Mouse (Mus musculus) small intestine, adult 10 weeks (tissue): ENCODE data around the gene Rnh1. TPM values are rescaled to one million over a fixed set of nuclear protein-coding genes. Genes with fewer than 3 reads are reported as not detected.

ENCODE experiments used
- polyA plus RNA-seq: library from polyadenylated mRNA; stranded (reverse); fragments of 350-450 nt; fragmentation: Illumina TruSeq; extraction: RNeasy Lipid Tissue Mini Kit (QIAGEN cat#74804); gene quantifications from one replicate; pipeline ENCODE4 v1.2.3, GENCODE M21; 2014; ENCODE audit warnings: low replicate concordance

The Rnh1 gene
- 1.9 TPM for polyA plus RNA-seq

GRCm38 (mm10) chr7:141172116-141173006 lies at the start of gene Rnh1:
TSS of gene Rnh1 (minus strand) at chr7:141172857.

GRCm38 (mm10) chr7:141215101-141215879 lies 42.6 kb upstream of the Rnh1 start, which contains the start of gene Rassf7:
TSS of gene Rassf7 (plus strand) at chr7:141215860.

GRCm38 (mm10) chr7:141213605-141214235 lies 41.1 kb upstream of the Rnh1 start, which contains the start of gene Lmntd2:
TSS of gene Lmntd2 (minus strand) at chr7:141214080.

GRCm38 (mm10) chr7:141193948-141194347 lies 21.3 kb upstream of the Rnh1 start, which contains the start of the genes Hras and Lrrc56:
TSS of gene Hras (minus strand) at chr7:141194005.
TSS of gene Lrrc56 (plus strand) at chr7:141194157.

GRCm38 (mm10) chr7:141122245-141122644 lies 50.4 kb downstream of the Rnh1 start, which contains the start of gene Ptdss2:
TSS of gene Ptdss2 (plus strand) at chr7:141122382.

GRCm38 (mm10) chr7:141117636-141118035 lies 55.0 kb downstream of the Rnh1 start, which contains the start of gene Ano9:
TSS of gene Ano9 (minus strand) at chr7:141117806.

Other genes with a start within 250 kb of the Rnh1 start
- gene Pgghg, start 231.5 kb downstream of the Rnh1 start, polyA plus RNA-seq: 0.30 TPM
- not detected for gene Ifitm5, start 222.6 kb downstream of the Rnh1 start, polyA plus RNA-seq
- gene Gm45717, start 216.9 kb downstream of the Rnh1 start, polyA plus RNA-seq: not detected
- 37.5 TPM for gene Ifitm2, start 216.9 kb downstream of the Rnh1 start, polyA plus RNA-seq
- 3.0 TPM for gene Ifitm1, start 205.6 kb downstream of the Rnh1 start, polyA plus RNA-seq
- 4.3 TPM for gene Ifitm3, start 162.1 kb downstream of the Rnh1 start, polyA plus RNA-seq
- gene Ifitm6, start 154.9 kb downstream of the Rnh1 start, polyA plus RNA-seq: 5.2 TPM
- not detected for gene Gm17387, start 143.7 kb downstream of the Rnh1 start, polyA plus RNA-seq
- gene B4galnt4, start 111.8 kb downstream of the Rnh1 start, polyA plus RNA-seq: 0.45 TPM
- gene Pkp3, start 94.6 kb downstream of the Rnh1 start, polyA plus RNA-seq: 0.74 TPM
- gene Sigirr, start 72.3 kb downstream of the Rnh1 start, polyA plus RNA-seq: 1.6 TPM
- 145 TPM for gene Ano9, start 55.1 kb downstream of the Rnh1 start, polyA plus RNA-seq
- gene Ptdss2, start 50.5 kb downstream of the Rnh1 start, polyA plus RNA-seq: 11.3 TPM
- 2.0 TPM for gene Hras, start 21.1 kb upstream of the Rnh1 start, polyA plus RNA-seq
- gene Lrrc56, start 21.3 kb upstream of the Rnh1 start, polyA plus RNA-seq: 0.56 TPM
- 0.59 TPM for gene Lmntd2, start 41.2 kb upstream of the Rnh1 start, polyA plus RNA-seq
- 8.4 TPM for gene Rassf7, start 43.0 kb upstream of the Rnh1 start, polyA plus RNA-seq
- 8.6 TPM for gene Phrf1, start 55.9 kb upstream of the Rnh1 start, polyA plus RNA-seq
- 97.9 TPM for gene Irf7, start 93.6 kb upstream of the Rnh1 start, polyA plus RNA-seq
- gene Cdhr5, start 103.9 kb upstream of the Rnh1 start, polyA plus RNA-seq: 150 TPM
- gene Sct, start 106.3 kb upstream of the Rnh1 start, polyA plus RNA-seq: 1.2 TPM
- not detected for gene Drd4, start 119.1 kb upstream of the Rnh1 start, polyA plus RNA-seq
- gene Deaf1, start 154.8 kb upstream of the Rnh1 start, polyA plus RNA-seq: 0.85 TPM
- gene Tmem80, start 154.9 kb upstream of the Rnh1 start, polyA plus RNA-seq: 16.0 TPM
- 11.5 TPM for gene Eps8l2, start 166.0 kb upstream of the Rnh1 start, polyA plus RNA-seq
- gene Taldo1, start 219.3 kb upstream of the Rnh1 start, polyA plus RNA-seq: 17.9 TPM
- 3.3 TPM for gene Gatd1, start 241.3 kb upstream of the Rnh1 start, polyA plus RNA-seq